Mouse (Mus musculus) CH12F3 (cell line): Measurements from ENCODE around the gene Lsm4.

Source experiments
- in situ Hi-C: fragments of 300-500 bp; cut with MboI; formaldehyde crosslinking; loops from 2 replicates; pipeline ENCODE4 v1.14.3; 2020; ENCODE audit warnings: low sequenced_read_pairs

Lsm4 gene

DNA sequence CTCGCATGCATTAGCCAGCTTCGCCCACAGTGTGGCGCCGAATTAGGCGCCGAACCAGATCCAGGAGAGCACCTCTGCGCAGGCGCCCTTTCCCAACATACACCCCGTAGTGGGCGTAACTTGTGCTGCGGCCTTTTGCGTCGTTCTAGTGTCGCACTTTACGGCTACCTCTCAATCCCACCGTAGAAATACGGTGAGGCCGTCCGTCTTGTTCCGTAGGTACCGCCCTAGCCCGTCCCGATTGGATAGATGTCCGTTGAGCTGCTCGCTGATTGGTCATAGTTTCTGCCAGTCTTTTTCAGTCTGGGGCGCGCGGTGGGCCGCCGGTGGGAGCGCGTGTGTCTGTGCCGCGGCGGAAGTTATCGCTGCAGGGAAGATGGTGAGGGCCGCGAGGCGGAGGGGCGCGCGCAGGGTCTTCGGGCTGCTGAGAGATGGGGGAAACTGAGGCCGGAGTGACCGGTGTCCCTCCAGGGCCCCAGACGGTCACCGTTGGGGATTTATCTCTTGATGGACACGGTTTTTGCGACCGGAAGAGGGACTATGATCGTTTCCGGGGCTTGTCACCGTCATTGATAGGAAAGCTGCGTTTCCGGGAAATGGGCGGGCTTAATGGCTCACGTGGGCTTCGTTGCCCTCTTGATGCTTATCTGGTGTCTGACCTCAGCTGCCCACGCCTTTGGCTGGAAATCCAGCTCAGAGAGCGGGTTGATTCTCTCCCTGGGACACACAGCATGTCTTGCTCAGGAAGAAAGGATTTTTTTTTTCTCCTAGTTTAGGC lies at the start of gene Lsm4:
Gene Lsm4, plus strand, starts transcription at position 170 of the 778 bp plus-strand sequence.
- in situ Hi-C loops = no loop called here

DNA sequence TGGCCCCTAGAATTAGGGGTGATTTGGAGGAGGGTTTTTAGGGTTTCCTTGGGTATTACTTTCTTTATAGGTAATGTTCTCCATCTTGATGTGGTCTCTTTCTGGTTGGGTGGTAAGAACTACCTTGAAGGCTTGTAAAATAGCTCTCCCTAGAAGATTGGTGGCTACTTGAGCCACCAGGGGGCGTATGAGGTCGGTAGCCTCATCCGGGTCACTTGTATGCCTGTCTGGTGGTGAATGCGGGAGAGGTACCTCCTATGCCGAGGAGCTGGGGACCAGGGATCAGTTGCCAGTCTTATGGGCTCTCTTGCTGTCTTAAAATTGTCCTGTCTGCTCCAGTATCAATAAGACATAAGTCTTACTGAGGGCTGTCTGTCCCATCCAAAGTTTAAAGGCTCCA lies 47.9 kb upstream of the Lsm4 start:
- in situ Hi-C loops = no loop called here

DNA sequence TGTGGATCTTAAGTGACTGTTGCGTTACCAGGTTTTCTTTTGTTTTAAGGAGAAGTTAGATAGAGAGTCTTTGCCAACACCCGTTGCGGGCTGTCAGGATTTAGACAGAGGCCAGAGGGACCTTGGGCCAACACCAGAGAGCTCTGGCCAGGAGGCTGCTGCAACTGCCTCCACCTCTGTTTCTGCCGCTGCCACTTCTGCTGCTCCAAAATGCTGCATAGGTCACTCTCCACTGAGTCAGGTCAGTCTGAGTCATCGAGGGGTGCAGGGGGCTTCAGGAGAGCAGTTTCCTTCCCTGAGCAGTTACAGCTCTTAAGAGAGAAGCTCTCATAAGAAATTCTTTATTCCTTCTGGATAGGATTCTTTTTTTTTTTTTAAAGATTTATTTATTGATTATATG lies 46.0 kb upstream of the Lsm4 start:
- in situ Hi-C loops = no loop called here

DNA sequence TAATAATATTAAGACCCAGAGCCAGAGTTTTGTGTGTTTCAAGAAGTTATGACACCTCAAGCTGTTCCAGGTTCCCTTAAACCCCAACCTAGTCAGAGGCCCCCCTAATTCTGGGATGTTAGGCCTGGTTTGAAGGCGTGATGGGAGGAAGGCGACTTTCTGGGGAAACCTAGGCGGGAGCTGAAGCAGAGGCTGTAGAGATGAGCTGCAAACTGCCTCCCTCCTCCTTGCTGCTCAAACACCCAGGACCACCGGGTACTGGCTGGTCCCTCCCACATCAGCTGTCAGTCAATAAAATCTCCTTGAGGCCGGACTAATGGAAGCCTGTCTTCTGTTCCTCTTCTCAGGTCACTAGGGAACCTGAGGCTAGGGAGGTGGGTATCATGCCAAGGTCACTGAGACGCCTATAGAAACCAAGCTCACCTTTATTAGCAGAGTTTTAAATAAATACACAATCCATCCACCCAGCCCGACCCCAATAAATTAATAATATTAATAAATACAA lies 44.0 kb upstream of the Lsm4 start:
- in situ Hi-C loops = no loop called here

DNA sequence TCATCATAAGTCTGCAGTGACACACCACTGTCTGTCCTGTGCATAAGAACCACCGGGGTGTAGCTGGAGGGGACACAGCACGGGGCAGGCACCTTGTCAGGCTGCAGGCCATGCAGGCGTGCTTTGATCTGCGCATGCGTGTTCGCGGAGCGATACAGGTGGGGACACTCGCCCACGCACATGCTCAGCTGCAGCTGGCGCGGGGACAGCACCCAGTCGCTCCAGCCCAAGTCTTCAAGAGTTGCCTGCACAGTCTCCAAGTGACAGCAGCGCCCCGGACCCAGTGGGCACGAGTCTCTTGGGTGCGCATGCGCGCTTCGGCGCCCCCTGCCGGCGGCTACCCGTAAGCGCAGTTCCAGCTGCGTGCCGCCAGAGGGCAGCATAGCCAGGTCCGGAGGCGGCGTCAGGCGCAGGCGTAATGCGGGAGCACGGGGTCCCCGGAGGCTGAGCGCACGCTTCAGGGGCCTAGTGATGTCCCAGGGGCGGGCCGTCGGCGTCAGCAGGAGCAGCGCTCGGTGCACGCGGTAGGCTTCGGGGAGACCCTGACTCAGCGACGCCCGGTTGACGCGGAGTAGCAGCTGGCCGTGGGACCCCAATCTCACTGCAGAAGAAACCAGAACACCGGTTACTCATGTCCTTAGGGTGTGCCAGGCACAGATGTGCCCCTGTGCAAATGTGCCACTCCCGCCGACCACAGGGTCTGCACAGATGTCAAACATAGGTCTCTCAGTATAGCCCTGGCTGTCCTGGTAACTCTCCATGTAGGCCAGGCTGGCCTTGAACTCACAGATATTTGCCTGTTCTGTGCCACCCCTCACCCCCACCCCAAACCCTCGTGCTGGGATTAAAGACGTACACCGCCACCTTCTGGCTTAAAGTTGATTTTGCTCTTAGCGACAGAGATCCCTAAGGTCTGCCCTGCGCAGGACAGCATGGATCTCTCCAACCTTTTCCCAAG lies 43.2 kb upstream of the Lsm4 start:
- in situ Hi-C loops = no loop called here

DNA sequence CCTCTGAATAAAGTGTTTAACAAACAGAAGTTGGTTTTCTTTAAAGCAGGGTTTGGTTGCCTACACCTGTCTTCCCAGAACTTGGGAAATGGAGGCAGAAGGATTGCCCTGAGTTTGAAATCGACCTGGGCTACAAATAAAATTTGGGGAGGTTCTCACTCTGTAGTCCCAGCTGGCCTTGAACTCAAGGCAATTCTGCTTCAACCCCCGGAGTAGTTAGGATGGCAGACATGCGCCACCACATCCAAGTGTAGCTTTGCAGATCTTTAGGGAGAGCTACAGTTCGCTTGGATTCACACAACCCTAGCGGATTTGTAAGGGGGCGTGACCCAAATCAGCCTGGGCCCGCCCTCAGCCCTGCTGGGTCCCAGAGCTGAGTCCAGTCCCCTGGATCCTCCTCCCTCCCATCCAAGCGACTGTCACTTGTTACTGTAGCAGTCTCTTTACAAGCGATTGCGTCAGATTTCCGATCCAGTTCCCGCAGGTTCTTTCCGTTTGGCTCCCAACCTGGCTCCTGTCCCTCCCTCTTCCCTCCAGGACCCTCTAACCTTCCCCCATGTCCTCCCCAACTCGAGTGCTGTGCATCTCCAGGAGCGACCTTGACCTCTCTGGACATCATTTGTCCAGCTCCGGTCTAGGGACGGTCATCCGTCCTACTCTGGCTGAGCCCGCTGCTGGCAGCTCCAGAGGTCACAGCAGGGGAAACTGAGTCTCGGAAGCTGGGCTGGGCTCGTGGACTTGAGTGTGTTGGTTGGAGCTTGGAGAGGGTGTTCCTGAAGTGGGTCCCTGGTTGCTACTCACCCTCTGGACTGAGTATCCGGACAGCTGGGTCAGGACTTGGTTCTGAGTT lies 42.3 kb upstream of the Lsm4 start:
- in situ Hi-C loops = no loop called here

DNA sequence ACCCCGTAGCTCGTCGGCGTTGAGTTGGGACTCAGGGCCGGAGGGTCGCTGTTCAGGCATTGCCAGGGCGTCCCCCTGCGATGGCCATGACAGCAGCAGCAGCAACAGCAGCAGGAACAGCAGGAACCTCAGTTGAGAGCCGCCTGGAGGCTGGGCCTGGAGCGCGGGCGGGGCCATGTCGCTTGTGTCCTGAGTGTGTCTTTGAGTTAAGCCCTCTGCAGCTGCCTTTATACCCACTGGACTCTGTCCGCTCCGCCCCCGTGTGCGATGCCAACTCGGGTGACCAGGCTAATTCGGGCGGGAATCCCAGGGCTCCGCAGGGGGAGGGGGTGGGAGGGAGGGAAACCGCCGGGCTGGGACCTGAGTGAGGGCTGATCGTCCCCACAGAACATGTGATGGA lies 41.6 kb upstream of the Lsm4 start:
- in situ Hi-C loops = no loop called here

DNA sequence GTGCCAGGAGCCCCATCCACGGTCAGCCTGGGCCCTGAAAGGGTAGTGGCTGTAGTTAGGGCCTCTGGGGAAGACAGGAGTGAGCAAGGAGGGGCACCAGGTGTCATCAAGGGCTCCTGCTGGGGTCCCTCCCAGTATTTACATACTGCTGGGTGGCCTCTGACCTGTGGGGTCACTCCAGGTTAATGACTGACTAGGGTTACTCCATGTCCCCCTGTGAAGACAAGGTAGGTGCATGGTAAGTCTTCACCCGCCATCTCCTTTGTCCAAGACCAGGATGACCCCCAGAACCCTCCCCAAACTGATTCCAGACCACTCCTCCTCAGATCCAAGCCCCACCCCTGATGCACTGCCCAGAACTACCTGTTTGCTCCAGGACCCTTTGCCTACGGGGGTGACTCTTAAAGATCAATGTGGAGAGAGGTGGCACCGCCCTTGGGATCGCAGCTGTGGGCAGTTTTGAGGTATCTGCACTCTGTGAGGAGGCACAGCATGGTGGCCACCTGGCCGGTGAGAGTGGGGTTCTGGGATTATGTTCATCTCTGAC lies 40.6 kb upstream of the Lsm4 start, which contains the start of gene Gdf15:
Gene Gdf15, minus strand, starts transcription at position 111 of the 547 bp plus-strand sequence.
- in situ Hi-C loops = no loop called here

DNA sequence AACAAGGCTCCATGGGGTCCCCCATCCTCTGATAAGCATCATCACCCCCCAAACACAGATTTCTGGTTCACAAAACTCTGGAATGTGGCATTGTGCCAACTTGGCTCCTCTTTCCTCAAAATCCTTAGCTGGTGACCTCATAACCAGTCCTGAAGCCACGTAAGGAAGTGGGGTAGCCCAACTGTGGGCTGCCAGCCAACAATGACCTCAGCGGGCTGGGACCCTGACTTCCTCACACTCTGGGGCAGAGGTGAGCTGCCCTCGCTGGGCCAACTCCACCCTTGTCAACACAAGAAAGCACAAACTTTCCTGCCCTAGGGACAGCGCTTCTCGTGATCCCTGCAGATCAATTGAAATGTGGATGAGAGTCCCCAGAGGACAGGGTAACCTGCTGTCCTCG lies 39.0 kb upstream of the Lsm4 start:
- in situ Hi-C loops = no loop called here

DNA sequence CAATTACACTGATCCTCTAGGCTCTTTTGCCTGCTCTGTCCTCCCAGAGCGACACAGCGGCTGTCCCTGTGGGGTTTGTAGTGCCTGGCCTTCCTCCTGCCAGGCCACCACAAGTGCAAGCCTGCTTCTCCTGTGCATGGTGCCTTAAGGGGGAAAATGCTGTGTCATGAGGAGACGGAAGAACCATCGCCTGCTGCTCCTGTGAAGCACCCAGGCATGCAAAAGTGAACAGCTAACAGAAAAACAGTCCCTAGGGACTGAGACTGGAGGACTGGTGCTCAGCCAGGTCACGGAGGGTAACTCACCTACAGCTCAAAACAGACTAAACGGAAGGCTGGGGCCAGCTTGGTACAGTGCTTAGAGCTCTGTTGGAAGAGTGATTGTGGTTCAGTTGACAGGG lies 37.5 kb upstream of the Lsm4 start:
- in situ Hi-C loops = no loop called here

DNA sequence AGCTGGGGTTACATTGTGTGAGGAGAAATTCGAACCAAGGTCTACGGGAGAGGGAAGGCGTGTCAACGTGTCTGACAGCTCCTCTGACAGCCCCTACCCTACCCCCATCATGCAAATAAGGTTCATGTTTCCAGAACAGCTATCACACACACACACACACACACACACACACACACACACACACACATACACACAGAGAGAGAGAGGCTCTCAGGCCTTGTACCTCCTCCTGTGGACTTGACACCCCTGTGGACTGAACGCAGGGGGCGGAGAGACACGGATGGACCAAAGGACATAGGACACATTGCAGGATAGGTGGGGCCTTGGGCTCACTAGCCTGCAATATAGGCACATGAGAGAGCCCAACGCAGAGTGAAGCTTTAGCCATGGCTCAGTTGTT lies 36.2 kb upstream of the Lsm4 start:
- in situ Hi-C loops = no loop called here

DNA sequence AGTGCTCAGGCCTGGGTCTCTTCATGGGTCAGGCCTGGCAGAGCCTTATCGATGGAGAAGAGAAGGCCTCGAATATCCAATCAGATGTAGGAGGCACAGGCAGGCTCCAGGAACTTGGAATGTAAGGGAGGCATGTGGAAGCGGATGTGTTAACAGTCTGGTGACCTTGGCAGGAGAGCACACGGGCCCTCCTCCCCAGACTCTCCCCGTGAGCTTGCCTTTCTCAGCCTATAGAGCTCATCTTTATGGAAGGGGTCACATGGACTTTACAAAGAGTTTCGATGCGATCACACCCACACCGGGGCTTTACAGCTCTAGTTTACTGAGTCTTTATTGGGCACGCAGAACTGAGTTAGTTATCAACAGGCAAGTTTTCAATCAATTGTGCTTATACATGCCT lies 34.3 kb upstream of the Lsm4 start:
- in situ Hi-C loops = no loop called here

DNA sequence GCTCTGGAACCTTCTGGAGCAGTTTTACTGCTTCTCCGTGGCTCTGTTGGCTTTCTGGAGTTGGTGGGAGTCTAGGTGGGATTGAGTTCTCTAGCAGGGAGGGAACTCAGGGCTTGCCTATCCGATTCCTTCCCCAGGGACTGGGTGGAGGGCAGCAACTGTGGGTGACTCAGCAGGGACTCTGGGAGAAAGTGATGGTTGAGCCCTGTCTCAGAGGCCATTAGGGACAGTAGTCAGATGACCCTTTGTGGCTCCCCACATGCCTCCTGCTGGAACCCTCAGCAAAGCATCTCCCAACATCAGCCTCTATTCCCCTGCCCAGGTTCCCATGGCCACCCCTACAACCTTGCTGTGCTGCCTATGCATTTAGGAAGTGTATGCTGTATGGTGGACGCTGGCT lies 30.0 kb upstream of the Lsm4 start:
- in situ Hi-C loops = no loop called here

DNA sequence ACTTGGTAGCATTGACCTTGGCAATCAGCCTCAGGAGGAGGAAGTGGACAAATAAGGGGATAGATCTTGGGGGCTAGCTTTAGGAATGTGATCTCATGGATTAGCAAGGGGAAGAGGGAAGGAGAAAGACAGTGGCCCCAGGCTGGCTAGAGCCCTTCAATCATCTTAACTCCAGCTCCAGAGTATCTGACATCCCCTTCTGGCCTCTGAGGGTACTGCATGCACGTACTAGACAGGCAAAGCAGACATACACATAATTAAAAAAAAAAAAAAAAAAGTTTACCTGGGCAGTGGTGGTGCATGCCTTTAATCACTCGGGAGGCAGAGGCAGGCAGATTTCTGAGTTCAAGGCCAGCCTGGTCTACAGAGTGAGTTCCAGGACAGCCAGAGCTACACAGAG lies 29.0 kb upstream of the Lsm4 start:
- in situ Hi-C loops = no loop called here

DNA sequence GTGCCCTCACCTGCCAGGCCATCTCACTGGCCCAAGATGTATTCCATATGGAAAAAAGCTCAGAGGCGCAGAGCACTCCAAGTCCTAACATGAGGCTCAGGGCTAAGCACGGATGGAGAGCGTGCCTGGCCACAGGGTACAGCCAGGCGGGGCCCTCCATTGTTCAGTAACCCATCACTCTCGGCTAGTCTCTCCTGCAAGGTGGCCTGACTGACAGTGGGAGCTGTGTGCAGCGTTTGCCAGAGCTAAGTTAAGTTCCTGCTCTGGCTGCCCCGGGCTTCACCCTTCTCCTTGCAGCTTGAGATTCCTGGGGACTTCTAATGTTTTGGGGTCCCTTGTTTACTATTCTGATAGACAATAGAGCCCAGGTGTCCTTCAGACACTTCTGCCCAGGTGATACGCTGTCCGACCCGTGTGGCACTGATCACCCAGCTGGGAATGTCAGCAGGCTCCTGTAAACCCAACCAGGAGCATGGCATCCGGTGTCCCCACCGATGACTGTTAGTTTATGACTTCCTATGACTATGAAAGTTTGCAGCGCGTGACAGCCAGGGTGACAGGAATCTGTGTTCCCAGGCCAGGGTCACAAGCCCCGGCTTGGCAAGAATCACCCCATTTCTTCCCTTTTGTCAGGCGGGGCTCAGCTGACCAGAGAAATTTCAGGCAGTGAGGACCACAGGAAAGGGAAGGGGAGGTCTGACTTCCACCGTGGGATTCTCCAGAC lies 27.4 kb upstream of the Lsm4 start:
- in situ Hi-C loops = no loop called here

DNA sequence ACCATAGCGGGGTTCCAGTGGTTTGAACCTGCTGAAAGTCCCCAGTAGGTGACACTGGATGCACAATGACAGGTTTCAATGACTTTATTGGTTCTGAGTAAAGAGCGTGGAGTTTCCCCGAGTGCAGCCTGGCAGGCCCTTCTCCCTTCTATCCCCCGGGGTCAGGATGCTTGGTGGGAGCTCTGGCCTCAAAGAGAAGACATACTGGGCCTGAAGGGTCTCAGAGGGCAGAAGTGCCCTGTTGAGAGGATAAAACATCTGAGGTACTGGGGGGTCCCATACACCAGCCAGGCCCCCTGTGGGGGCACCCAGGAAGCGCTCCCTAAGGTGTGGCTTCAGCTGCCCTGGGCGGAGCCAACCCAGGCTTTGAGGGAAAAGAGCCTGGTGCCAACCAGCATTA lies 26.7 kb upstream of the Lsm4 start:
- in situ Hi-C loops = no loop called here

DNA sequence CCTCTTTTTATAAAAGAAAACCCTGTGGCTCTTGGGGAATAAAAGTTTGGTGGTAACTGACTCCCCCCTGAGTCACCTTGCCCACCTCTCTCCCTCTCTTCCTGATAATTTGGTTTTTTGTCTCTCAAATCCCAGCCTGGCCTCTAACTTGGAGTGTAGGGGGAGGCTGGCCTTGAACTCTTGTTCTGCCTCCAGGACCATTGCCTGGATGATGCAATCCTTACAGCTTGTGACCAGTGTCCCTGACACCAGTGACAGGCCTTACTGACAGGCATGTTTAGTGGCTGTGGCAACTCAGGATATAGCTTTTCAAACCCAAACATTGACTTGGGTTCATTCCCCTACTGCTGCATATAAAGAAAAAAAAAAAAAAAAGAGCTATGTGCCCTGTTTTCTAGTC lies 26.3 kb upstream of the Lsm4 start:
- in situ Hi-C loops = no loop called here

DNA sequence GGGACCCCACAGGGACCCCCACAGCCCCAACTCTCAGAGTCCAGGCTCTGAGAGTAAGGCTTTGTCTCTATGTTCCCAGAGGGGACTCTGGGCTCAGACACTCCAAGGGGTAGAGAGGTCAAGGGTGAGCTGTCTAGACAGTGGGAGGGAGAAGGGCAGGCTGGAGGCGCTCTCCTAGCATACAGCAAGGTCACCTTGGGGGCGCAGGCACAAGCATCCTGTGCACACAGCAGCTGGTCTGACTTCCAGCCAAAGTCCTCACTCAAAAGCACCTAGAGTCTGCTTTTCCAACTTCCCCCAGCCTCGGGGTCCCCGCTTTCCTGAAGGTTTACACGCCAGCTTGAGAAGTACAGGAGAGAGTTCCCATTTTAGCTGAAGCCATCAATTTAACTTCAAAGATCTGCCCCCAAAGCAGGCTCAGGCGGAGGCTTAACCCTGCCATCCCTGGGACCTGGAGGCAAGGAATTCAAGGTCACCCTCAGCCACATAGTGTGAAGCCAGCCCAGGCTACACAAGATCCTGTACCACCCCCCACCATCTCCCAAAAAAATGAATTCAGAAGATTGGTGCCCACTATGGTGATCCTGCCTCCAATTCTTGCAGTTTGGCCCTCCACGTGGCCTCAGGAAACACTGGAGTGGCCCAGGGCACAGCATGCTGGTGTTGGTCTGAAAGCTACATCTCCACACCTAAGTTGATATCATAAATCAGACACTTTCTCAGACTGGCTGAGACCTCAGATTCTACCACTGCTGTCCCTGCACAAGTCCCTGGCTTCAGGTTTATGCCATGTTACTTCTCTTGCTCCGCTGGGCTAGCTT lies 25.5 kb upstream of the Lsm4 start:
- in situ Hi-C loops = no loop called here

DNA sequence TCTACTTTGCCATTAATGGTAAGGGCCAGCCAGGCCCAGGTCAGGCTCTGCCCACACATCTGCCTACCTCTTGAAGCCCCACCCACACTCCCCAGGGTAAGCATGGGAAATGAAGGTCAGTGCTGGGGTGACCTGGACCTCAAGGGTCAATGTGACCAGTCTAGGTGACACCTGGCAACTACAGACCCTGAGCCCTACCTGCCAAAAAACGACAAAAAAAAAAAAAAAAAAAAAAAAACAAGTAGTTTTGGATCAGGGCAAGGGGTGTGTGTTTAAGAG lies 24.9 kb upstream of the Lsm4 start:
- in situ Hi-C loops = no loop called here
